Mouse (Mus musculus) heart, embryonic 10.5 days (tissue): ENCODE data around the gene Wbp4. TPM values are rescaled to one million over a fixed set of nuclear protein-coding genes. Genes with fewer than 3 reads are reported as not detected.
"Not testable (repeated sequence)": the region's sequence is repeated elsewhere in the genome, so short reads cannot be mapped to it uniquely, and the experiment has no call there.

Experiments used
- DNase-seq: peaks from one replicate; pipeline ENCODE4 v3.0.0-alpha.2; 2017; ENCODE audit warnings: low spot score
- H3K27ac ChIP-seq: fragments of 300-500 bp; sonication (generic); 2 replicates; pipeline ENCODE4 v1.5.1; 2016; ENCODE audit warnings: mild to moderate bottlenecking
- H3K27me3 ChIP-seq: fragments of 300-500 bp; sonication (generic); 2 replicates; pipeline ENCODE4 v1.6.1; 2016; ENCODE audit warnings: mild to moderate bottlenecking; ENCODE audit not compliant: poor library complexity, insufficient read depth, severe bottlenecking
- H3K36me3 ChIP-seq: fragments of 300-500 bp; sonication (generic); 2 replicates; pipeline ENCODE4 v1.6.1; 2016; ENCODE audit warnings: mild to moderate bottlenecking, moderate library complexity
- H3K4me1 ChIP-seq: fragments of 300-500 bp; sonication (generic); 2 replicates; pipeline ENCODE4 v1.6.1; 2016; ENCODE audit warnings: mild to moderate bottlenecking
- H3K4me3 ChIP-seq: fragments of 300-500 bp; sonication (generic); 2 replicates; pipeline ENCODE4 v1.5.1; 2016; ENCODE audit warnings: mild to moderate bottlenecking, moderate library complexity
- H3K9me3 ChIP-seq: fragments of 300-500 bp; sonication (generic); 2 replicates; pipeline ENCODE4 v1.6.1; 2016; ENCODE audit warnings: mild to moderate bottlenecking, moderate library complexity
- WGBS: fragments of 180-500 bp; shearing (Covaris S2); methylation state at CpG from one replicate; pipeline ENCODE4 v1.1.7; 2016; 5-methylcytosine and 5-hydroxymethylcytosine counted together
- polyA plus RNA-seq: library from polyadenylated mRNA; unstranded; fragments of >200 nt; fragmentation: Nextera tagmentation; extraction: Ambion mirVana; gene quantifications from 2 replicates; pipeline ENCODE4 v1.2.1, GENCODE M21; 2016

Wbp4 gene
- 28.4 and 33.6 TPM in 2 replicates for polyA plus RNA-seq

DNA sequence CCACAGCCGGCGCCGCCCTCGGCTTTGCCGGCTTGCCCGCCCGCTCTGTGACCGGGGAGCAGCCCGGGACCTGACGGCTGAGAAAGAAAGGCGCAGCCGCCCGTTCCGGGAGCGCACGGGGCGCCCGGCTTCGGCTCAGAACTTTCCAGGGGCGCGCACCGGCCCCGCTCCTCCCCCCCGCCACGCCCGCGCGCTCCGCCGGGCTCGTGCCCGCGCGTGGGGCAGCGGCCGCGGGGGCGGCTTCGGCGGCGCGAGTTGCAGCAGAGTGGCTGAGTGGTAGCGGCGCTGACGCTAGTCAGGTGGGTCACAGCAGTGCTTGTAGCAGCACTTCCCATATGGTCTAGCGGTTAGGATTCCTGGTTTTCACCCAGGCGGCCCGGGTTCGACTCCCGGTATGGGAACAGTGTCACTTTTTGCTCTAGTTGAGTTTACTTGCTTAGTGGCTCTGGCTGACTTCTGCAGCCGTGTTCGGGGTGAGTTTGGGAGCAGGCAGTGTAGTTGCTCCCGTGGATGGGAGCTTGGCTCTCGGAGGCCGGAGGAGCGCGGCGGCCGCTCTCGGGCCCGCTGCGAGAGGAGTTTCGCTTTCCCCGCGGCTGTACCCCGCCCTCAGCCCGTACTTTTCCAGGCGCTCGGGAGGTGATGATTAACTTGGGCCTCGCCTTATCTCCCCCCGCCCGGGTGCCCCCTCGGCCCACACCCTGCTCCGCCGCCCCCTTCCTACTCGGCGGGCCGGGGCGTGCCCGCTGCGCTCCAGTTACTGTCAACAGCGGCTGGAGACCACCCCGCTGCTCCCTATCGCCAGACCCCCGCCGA is at the start of gene Wbp4:
TSS of gene Wbp4 (minus strand) at position 182 of the 813 bp plus-strand sequence.
- peaks cover 15% of the 10 kb centered on the region for H3K36me3 ChIP-seq
- H3K4me3 ChIP-seq: peak within 1 kb of the TSS; percentile 95
- H3K27ac ChIP-seq: peak within 1 kb of the TSS; percentile 100
- no peaks in the 10 kb centered on the region for H3K27me3 ChIP-seq
- DNase-seq: peak; percentile 95
- no peaks in the 10 kb centered on the region for H3K9me3 ChIP-seq
- H3K4me1 ChIP-seq: peaks cover 35% of the 10 kb centered on the region
- under 1% methylated on average over 85 of the region's 86 CpGs for WGBS

DNA sequence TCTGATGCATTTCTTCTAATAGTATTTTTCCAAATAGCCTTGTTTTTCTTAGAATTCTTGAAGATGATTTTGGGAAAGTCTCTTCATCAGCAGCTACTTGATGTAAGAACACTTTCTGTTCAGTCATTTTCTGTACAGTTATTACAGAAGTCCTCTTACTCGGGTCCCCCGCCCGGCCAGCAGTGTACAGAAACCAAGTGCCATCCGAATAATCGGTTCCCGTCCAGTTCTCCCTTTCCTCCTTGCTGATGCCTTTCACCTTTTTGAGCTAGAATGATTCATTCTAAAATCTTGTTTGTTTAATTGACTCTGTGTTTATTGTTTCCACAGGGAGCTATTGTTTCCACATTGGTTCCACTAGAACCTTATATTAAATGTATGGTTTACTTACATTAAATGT is 49.4 kb upstream of the Wbp4 start:
- Histone ChIP-seq H3K27ac (peak overlapping the region; percentile 42; the same call in 1 of the 2 replicates), H3K36me3 (no peaks in the 10 kb centered on the region), H3K9me3 (no peaks in the 10 kb centered on the region), H3K4me1 (peaks cover 6% of the 10 kb centered on the region), H3K4me3 (no peak overlapping the region), H3K27me3 (no peaks in the 10 kb centered on the region)
- 88% methylated on average over 6 of the region's 6 CpGs for WGBS
- no peak for DNase-seq

DNA sequence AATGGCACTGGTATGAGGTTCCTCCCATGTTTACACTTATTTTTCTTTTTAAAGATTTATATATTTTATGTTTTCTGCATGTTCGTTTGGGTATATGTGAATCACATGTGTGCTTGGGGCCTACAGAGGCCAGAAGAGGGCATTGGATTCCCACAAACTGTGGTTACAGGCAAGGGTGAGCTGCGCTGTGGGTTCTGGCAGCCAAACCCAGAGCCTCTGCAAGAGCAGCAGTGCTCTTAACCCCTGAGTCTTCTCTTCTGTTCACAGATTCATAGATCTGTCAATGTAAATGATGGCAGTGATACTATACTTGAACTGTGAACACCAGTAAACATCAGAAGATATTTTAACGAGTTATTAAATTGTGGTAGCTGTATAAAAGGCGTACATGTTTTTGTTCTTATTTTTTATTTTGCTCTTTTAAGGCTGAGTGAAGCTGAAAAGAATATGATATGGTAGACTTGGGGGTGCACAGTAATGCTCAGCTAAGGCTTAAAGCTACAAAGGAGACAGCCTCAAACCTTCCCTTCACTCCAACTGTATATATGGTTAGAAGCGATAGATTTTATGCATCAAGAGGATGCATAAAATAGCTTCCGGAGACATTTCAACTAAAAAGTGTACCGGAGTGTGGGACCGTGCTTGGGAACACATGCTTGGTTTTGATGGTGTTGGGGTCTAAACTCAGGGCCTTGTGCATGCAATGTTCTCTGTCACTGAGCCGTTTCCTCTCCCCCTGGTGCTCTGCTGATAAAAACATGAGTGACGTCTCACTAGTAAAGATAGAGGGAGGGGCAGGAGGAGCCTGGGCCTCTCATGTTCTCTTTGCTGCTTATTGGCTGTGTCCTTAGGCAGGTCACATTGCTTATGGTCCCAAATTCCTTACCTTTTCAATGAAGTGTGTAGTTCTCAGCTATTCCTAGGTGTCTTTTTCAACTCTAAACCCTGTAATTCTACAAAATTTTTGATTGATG is 48.5 kb upstream of the Wbp4 start:
- 71% methylated on average over 10 of the region's 10 CpGs for WGBS
- no peak overlapping the region for H3K27ac ChIP-seq
- H3K4me1 ChIP-seq: peaks cover 6% of the 10 kb centered on the region
- peak; percentile 84 for DNase-seq
- H3K9me3 ChIP-seq: no peaks in the 10 kb centered on the region
- no peaks in the 10 kb centered on the region for H3K36me3 ChIP-seq
- no peak overlapping the region for H3K4me3 ChIP-seq
- no peaks in the 10 kb centered on the region for H3K27me3 ChIP-seq

DNA sequence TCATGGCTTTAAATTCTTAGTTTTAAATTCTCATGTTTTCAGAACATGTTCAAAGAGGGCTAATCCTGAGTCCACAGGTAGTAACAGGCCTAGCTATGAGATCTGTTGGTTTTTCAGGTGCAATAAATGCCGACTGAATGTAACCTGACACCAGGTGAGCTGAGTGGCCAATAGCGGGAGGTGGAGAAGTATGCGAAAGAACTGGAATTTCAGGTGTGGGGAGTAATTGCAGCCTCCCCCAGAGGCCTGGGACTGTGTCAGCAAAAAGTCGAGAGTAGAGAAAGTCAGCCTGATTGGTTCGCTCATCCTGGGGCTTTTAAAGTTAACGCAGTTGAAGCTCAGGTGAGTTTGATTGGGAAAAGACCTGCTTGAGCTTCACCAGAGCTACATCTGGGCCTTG is 46.4 kb upstream of the Wbp4 start:
- DNase-seq: no peak
- no peaks in the 10 kb centered on the region for H3K9me3 ChIP-seq
- no peak overlapping the region for H3K4me3 ChIP-seq
- WGBS: 57% methylated on average over 6 of the region's 6 CpGs
- no peaks in the 10 kb centered on the region for H3K36me3 ChIP-seq
- H3K27ac ChIP-seq: no peak overlapping the region
- H3K27me3 ChIP-seq: no peaks in the 10 kb centered on the region
- peaks cover 6% of the 10 kb centered on the region for H3K4me1 ChIP-seq

DNA sequence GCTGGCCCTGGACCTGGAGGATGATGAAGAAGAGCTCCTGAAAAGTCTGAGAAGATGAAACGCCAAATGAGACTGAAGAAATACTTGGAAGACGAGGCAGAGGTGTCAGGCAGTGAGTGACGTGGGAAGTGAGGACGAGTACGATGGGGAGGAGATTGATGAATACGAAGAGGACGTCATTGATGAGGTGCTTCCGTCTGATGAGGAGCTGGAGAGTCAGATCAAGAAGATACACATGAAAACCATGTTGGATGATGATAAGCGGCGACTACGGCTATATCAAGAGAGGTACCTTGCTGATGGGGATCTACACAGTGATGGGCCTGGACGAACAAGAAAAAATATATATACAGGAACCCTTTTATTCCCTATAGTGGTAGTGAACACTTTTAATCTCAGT is 44.8 kb upstream of the Wbp4 start:
- H3K4me3 ChIP-seq, DNase-seq, H3K36me3 ChIP-seq, H3K9me3 ChIP-seq, H3K27ac ChIP-seq, H3K27me3 ChIP-seq: not testable (repeated sequence)
- peaks cover 12% of the 10 kb centered on the region for H3K4me1 ChIP-seq
- WGBS: 85% methylated on average over 12 of the region's 12 CpGs

DNA sequence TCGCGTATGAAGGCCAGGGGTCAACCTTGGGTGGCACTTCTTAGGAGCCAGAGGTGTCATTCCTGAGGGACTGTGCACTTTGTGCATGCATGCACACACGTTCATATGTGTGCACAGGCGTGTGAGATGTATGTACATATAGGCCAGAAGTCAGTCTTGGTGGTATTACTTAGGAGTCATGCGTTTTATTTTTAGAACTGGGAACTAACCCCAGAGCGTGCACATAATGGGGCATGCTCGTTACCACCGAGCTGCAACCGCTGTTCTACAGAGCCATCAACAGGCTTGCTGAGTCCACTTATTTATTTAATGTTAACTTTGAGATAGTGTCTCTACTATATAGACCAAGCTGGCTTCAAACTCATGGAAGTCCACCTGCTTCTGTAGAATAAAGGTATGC is 41.1 kb upstream of the Wbp4 start:
- no peaks in the 10 kb centered on the region for H3K36me3 ChIP-seq
- peaks cover 9% of the 10 kb centered on the region; the same call in 1 of the 2 replicates for H3K4me1 ChIP-seq
- no peaks in the 10 kb centered on the region for H3K27me3 ChIP-seq
- no peak for DNase-seq
- H3K9me3 ChIP-seq: no peaks in the 10 kb centered on the region
- no peak overlapping the region for H3K4me3 ChIP-seq
- 84% methylated on average over 9 of the region's 9 CpGs for WGBS
- H3K27ac ChIP-seq: no peak overlapping the region

DNA sequence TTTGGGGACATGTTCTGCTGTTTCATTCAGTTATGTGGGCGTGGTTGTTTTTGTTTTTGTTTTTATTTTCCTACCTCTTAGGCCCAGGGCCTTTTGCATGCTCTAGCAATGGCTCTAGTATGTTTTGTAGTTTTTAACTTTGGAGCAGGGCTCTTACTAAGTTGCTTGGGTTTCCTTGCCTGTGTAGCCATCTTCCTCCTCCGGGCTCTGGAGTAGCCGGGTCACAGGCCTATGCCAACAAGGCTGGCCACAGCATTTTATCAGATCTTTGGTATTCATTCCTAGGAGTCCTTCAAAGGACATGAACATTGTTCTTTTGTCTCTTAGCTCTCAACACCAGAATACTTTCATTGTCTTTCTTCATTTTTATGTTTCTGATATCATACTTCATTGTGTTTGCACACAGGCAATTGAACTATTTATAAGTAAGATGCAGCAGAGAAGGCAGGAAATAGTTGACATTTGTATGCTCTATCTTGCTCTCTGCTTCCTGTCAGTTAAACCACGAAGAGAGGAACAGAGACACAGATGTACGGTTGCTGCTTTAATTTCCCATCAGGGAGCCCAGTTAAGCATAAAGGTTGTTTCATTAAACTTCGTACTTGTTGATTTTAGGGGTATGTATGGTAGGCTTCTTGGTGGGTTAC is 40.3 kb upstream of the Wbp4 start:
- no peaks in the 10 kb centered on the region for H3K36me3 ChIP-seq
- H3K4me3 ChIP-seq: no peak overlapping the region
- no peaks in the 10 kb centered on the region for H3K27me3 ChIP-seq
- H3K27ac ChIP-seq: no peak overlapping the region
- no peak for DNase-seq
- H3K4me1 ChIP-seq: peaks cover 9% of the 10 kb centered on the region; the same call in 1 of the 2 replicates
- no peaks in the 10 kb centered on the region for H3K9me3 ChIP-seq
- 67% methylated on average over 6 of the region's 6 CpGs for WGBS

DNA sequence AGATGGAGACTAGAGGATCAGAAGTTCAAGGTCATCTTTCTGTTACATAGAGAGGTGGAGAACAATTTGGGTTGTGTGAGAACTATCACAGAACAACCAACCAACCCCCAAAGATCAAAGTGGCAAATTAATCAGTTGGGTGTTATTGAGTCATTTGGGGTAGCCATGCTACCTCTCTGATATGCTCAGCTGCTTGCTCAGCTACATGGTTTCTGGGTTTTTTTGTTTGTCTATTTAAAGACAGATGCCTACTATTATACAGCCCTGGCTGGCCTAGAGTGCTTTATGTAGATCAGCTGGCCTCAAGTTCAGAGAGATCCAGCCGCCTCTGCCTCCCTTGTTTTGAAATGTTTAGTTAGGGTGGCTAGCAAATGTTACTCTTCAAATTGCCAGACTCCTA is 39.7 kb upstream of the Wbp4 start:
- H3K4me3 ChIP-seq: no peak overlapping the region
- H3K27ac ChIP-seq: no peak overlapping the region
- 81% methylated on average over 1 of the region's 1 CpGs for WGBS
- DNase-seq: no peak
- H3K27me3 ChIP-seq: no peaks in the 10 kb centered on the region
- H3K4me1 ChIP-seq: peaks cover 9% of the 10 kb centered on the region; the same call in 1 of the 2 replicates
- no peaks in the 10 kb centered on the region for H3K9me3 ChIP-seq
- H3K36me3 ChIP-seq: no peaks in the 10 kb centered on the region

DNA sequence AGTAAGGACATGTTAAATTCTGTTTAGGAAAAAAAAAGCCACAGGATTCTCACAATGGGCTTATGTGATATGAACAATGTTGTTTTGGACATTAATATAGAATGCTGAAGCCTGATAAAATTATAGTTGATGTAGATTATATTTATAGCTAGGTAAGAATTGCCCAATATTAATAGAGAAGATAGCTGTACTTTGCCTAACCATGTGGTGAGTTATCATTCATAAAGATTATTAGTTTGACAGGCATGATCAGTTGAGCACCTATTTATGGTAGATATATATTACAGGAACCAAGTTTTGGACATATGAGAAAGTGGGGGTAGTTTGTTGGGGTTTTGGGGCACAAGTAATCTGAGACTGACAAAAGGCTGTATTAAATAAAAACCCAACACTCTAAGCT is 39.3 kb upstream of the Wbp4 start:
- H3K27me3 ChIP-seq: no peaks in the 10 kb centered on the region
- H3K4me1 ChIP-seq: peaks cover 9% of the 10 kb centered on the region; the same call in 1 of the 2 replicates
- no peaks in the 10 kb centered on the region for H3K36me3 ChIP-seq
- H3K9me3 ChIP-seq: no peaks in the 10 kb centered on the region
- H3K27ac ChIP-seq: no peak overlapping the region
- no peak overlapping the region for H3K4me3 ChIP-seq
- DNase-seq: no peak

DNA sequence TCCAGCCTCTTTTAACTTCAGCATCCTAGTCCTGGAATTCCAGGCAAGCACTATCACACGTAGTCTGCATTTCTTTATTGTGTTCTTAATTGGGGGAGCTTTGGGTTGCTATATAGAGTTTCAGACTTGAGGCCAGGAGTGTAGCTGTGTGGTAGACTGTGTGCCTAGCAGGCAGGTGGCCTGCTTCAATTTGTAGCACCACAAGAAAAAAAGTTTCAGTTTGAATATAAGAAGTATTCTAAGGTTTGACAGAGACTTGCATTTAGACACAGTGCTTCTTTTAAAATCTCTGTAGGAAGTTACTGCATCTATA is 38.3 kb upstream of the Wbp4 start:
- DNase-seq: no peak
- Histone ChIP-seq H3K27me3 (no peaks in the 10 kb centered on the region), H3K4me1 (peaks cover 9% of the 10 kb centered on the region; the same call in 1 of the 2 replicates), H3K36me3 (no peaks in the 10 kb centered on the region), H3K9me3 (no peaks in the 10 kb centered on the region), H3K27ac (no peak overlapping the region), H3K4me3 (no peak overlapping the region)
- WGBS: 55% methylated on average over 1 of the region's 1 CpGs

DNA sequence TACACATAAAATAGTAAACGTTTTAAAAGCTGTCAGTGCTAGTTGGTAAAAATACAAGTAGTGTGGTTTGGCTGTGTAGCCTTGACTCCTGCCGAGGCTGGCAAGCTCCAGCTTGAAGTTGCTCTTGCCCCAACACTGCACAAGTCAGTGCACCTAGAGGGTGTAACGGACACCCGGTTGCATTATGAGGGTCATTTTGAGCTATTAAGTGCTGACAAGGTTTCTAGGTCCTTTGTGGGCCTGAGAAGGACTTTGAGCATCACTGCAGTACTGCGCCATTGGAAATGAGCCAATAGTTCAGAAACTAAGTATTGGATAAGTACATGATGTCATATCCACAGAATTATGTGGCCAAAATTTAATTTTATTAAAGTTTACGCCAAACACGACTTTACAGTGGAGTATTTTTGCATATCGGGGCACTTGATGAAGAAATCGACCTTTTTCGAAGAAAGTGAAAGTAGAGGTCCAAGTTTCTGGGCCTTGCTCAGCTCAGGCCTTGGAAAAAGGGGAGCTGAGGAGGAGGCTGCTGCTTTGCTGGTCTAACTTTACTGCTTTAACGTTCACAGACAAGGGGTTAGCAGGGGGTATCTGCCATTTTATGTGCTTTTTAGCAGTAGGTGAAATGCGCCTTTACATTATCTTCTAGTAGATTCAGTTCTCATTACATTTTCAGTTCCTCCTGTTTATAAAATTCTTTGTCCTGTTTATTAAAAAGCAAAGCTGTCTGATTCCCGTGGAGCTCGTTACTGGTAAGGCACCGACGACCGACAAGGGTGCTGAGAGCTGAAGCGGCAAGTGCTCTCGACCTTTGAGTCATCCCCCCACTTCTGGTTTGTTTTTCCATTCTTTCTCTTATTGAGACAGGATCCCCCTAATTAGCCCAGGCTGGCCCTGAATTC is 37.7 kb upstream of the Wbp4 start:
- no peaks in the 10 kb centered on the region for H3K9me3 ChIP-seq
- no peak for DNase-seq
- 70% methylated on average over 19 of the region's 19 CpGs for WGBS
- no peaks in the 10 kb centered on the region for H3K36me3 ChIP-seq
- no peaks in the 10 kb centered on the region for H3K27me3 ChIP-seq
- H3K27ac ChIP-seq: no peak overlapping the region
- H3K4me1 ChIP-seq: peaks cover 9% of the 10 kb centered on the region; the same call in 1 of the 2 replicates
- H3K4me3 ChIP-seq: no peak overlapping the region

DNA sequence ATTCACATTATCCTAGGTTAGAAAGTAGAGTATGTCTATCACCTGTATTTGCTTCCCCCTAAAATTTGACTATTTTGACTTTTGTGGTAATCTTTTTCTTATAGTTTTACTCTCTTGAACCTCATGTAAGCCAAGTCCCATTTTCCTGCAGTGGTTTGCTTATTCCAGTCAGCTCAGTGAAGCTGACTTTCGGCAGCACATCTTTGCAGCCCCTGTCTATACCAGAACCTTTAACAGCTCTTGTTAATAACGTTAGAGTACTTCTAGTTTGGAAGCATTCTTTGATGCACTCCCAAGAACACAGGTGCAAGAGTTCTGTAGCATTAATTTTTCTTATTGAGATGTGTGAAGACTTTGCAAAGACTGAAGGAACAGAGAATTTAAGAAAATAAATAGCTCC is 36.8 kb upstream of the Wbp4 start:
- no peaks in the 10 kb centered on the region for H3K9me3 ChIP-seq
- no peak for DNase-seq
- 82% methylated on average over 2 of the region's 2 CpGs for WGBS
- H3K36me3 ChIP-seq: no peaks in the 10 kb centered on the region
- H3K4me3 ChIP-seq: no peak overlapping the region
- peaks cover 9% of the 10 kb centered on the region; the same call in 1 of the 2 replicates for H3K4me1 ChIP-seq
- H3K27ac ChIP-seq: no peak overlapping the region
- H3K27me3 ChIP-seq: no peaks in the 10 kb centered on the region
